Mouse (Mus musculus) heart, postnatal 10 days (tissue): ENCODE results near the gene Man2b1. TPM values are rescaled to one million over a fixed set of nuclear protein-coding genes. Genes with fewer than 3 reads are reported as not detected.
A peak's percentile ranks its signal among the peaks of the same experiment; 100 is the strongest.
"Not testable (repeated sequence)": the region's sequence is repeated elsewhere in the genome, so short reads cannot be mapped to it uniquely, and the experiment has no call there.

Experiments
- DNase-seq, 2 experiments: peaks; one replicate each; pipeline ENCODE4 v3.0.0; 2021
- intact Hi-C: fragments of 180-260 bp; cut with DNase I; formaldehyde crosslinking; loops from one replicate; pipeline ENCODE4 v1.15.1; 2025
- total RNA-seq, 2 experiments: library from RNA; stranded (reverse); gene quantifications; 2 replicates each; pipeline ENCODE4 v1.2.3; 2021

The Man2b1 gene
- total RNA-seq, 2 experiments from 2014 or later: 32.5 to 34.6 TPM

- no peak for DNase-seq
- intact Hi-C loops: no loop called here
These were observed 10.6 kb upstream of the Man2b1 start for GRCm38 (mm10) chr8:85072364-85072929.

- intact Hi-C loops: no loop called here
- DNase-seq: no peak
These were observed 9.9 kb upstream of the Man2b1 start for GRCm38 (mm10) chr8:85073041-85073612.

DNA sequence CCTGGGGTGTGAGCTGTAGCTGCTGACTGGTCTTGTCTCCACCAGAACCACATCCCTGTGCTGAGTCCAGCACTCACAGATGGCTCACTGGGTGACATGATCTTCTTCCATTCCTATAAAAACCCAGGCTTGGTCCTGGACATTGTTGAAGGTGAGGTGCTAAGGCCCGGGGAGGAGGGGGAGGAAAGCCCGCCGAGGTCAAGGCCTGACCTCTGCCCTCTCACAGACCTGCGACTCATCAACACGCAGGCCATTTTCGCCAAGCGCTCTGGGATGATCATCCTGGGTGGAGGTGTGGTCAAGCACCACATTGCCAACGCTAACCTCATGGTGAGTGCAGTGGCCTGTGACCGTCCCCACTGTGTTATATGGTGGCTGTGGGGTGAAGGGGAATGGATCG, 8.9 kb upstream of the Man2b1 start:
- intact Hi-C loops: no loop called here
- no peak for DNase-seq

GRCm38 (mm10) chr8:85074617-85075016, 8.5 kb upstream of the Man2b1 start:
- DNase-seq: no peak
- intact Hi-C loops: loop anchor here (5.0 kb wide), 1 partner anchor 198 kb away; no protein-coding TSS in a partner anchor

DNA sequence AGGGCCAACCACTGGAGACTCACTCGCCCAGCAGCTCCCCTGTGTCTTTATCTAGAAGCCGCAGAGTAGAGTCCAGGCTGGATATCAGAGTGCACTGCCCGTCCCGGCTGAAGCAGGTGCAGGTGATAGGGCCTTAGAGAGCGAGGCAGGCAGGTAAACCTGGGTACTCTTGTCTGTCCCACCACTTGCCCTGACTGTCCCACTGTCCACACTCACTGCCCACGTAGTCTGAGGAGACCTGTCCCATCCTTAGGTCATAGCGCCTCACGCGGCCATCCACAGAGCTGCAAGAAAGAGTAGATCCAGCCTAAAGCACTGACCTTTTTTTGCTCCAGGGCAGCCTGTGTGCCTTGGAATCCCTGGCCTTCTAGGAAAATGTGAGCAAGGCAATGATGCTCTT, 7.1 kb upstream of the Man2b1 start:
- intact Hi-C loops: loop anchor here (5.0 kb wide), 1 partner anchor 196 kb away; no protein-coding TSS in a partner anchor
- DNase-seq: peak; percentile 46 to 65

DNA sequence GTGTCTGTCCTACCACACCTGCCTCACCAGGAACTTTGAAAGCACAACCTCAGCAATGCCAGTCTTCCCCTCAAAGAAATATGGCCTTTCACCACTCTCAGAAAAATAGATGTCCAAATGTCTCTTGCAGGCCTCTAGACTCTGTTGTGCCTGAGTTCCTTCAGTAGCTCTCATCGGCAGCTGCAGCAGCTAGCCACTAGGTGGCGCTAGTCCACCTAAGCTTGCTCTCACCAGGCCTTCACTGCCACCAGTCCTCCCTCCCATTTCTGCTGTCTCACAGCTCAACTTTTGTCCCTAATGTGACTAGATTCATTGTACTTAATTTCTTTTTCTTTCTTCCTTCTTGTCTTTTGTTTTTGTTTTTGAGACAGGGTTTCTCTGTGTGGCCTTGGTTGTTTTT, 6.1 kb upstream of the Man2b1 start:
- intact Hi-C loops: loop anchor here (1.0 to 5.0 kb wide), 2 partner anchors 94 to 195 kb away; no protein-coding TSS in a partner anchor
- DNase-seq: peak; percentile 83 to 89

DNA sequence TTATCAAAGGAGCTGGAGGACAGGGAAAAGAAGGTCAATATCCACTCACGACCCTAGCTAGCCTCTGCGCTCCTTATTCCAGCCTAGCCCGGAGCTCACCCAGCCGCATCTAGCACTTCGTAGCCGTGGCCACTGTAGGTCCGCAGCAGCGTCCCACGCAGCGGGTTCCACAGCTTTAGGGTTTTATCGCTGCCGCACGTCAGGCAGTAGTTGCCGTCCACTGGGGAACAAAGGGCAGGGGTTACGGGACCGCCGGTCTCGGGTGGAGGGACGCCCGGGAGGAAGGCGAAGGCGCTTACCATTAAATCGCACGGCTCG, 2.9 kb upstream of the Man2b1 start:
- no peak for DNase-seq
- intact Hi-C loops: loop anchor here (5.0 kb wide), 2 partner anchors 217 to 327 kb away; partner anchors contain the start of genes Orc6 and Vps35

- peak; percentile 74 to 81 for DNase-seq
- intact Hi-C loops: loop anchor here (5.0 kb wide), 2 partner anchors 217 to 327 kb away; partner anchors contain the start of genes Orc6 and Vps35
These were observed 2.4 kb upstream of the Man2b1 start, which contains the start of gene Wdr83os for GRCm38 (mm10) chr8:85080532-85081215. Gene Wdr83os (plus strand): TSS chr8:85080740.

GRCm38 (mm10) chr8:85081216-85081555, 1.9 kb upstream of the Man2b1 start, which contains the start of gene Wdr83:
Gene Wdr83 (minus strand): TSS chr8:85081306.
- DNase-seq: peak in 1 of 2 experiments; percentile 44

GRCm38 (mm10) chr8:85082169-85082568, 901 bp upstream of the Man2b1 start:
- intact Hi-C loops: loop anchor here (5.0 kb wide), 2 partner anchors 215 to 325 kb away; partner anchors contain the start of genes Orc6 and Vps35
- DNase-seq: not testable (repeated sequence)

More at GRCm38 (mm10) chr8:85081216-85081555, 1.9 kb upstream of the Man2b1 start, which contains the start of gene Wdr83:
- intact Hi-C loops: loop anchor here (5.0 kb wide), 2 partner anchors 216 to 326 kb away; partner anchors contain the start of genes Orc6 and Vps35

DNA sequence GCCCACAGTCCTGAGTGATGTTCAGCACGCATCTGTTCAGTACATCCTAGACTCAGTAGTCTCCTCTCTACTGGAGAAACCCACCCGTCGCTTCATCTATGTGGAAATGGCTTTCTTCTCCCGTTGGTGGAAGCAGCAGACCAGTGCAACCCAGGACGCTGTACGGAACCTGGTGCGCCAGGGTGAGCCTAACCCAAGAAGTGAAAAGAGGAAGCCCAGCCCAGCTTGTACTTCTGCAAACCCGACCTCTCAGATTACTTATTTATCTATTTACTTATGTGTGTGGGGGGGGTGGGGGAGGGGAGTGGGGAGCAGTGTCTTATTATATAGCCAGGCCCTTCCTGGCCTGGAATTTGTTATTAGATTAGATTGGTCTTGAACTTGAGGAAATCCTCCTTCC, 1.6 kb downstream of the Man2b1 start:
- DNase-seq: no peak
- intact Hi-C loops: loop anchor here (5.0 kb wide), 2 partner anchors 213 to 323 kb away; partner anchors contain the start of genes Orc6 and Vps35

DNA sequence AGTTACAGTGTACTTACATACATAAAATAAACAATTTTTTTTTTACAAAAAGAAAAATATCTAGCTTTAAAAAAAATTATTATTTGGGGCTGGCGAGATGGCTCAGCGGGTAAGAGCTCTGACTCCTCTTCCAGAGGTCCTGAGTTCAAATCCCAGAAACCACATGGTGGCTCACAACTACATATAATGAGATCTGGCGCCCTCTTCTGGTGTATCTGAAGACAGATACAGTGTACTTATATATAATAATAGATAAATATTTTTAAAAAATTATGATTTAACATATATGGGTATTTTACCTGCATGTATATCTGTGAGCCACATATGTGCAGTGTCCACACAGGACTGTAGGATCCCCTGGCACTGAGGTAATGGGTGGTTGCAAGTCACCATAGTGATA, 3.2 kb downstream of the Man2b1 start:
- intact Hi-C loops: no loop called here
- no peak for DNase-seq

- intact Hi-C loops: no loop called here
- DNase-seq: no peak
These were observed 5.7 kb downstream of the Man2b1 start for GRCm38 (mm10) chr8:85088771-85089170.

DNA sequence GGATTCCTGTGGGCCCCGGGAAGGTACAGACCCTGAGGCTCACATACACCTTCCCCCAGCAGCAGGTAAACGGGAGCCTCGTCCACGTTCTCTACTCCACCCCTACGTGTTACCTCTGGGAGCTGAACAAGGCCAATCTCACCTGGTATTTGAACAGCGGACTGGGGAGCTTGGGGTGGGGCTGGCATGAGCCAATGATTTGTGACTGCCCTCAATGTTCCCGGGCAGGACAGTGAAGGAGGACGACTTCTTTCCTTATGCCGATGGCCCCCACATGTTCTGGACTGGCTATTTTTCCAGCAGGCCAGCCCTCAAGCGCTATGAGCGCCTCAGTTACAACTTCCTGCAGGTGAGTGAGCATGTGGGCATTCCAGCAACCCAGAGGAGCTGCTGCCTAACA, 7.8 kb downstream of the Man2b1 start:
- intact Hi-C loops: no loop called here
- no peak for DNase-seq

DNA sequence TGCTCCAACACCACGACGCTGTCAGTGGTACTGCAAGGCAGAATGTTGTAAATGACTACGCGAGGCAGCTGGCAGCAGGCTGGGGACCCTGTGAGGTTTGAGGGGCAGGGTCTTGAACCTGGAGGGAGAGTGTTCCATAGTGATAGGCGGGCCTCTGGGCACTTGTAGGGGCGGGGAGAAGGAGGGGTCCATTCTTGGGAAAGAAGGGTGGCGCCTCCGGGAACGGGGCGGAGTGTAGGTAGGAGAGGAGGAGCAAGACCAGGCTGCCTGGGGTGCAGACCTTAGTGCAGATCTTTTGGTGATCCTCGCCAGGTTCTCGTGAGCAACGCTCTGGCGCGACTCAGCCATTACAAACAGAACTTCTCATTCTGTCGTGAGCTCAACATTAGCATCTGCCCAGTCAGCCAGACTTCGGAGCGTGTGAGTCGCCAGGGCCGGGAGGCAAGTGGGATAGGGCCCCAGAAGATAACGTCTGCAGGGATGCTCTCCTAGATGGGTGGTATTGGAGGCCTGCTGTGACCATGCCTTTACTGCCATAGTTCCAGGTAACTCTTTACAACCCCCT, 8.5 kb downstream of the Man2b1 start:
- DNase-seq: no peak
- intact Hi-C loops: no loop called here

GRCm38 (mm10) chr8:85095051-85095450, 12.0 kb downstream of the Man2b1 start:
- intact Hi-C loops: no loop called here
- DNase-seq: no peak

DNA sequence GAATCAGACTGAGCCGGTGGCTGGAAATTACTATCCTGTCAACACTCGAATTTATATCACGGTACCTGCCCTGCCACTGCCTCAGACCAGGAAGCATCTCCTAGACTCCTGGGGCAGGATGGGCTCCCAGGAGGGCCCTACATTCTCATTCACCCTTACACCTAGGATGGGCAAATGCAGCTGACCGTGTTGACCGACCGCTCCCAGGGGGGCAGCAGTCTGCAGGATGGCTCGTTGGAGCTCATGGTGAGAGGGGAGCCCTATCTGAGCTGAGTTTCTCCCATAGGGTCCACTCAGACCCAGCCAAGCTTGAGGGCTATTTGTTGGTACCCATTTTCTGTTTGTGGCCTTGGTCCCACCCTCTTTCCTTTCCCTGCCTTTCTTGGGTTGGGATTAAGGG, 12.5 kb downstream of the Man2b1 start:
- intact Hi-C loops: no loop called here
- no peak for DNase-seq

GRCm38 (mm10) chr8:85096196-85096595, 13.1 kb downstream of the Man2b1 start:
- intact Hi-C loops: no loop called here
- no peak for DNase-seq

DNA sequence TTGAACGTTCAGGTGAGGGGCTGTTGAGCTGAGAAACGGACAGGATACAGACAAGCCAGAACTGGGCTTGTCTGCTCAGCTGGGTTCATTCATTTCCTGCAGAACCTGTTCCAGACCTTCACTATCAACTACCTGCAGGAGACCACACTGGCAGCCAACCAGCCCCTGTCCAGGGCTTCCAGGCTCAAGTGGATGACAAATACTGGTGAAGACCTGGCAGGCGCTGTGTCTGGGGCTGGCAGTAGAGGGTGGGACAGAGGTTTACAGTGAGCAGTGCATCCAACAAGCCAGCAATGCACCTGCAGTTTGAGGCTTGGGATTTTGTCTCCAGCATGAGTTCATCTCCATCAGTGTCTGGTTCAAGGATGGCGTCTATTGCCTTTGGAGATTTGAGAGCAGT, 13.8 kb downstream of the Man2b1 start:
- no peak for DNase-seq
- intact Hi-C loops: no loop called here

DNA sequence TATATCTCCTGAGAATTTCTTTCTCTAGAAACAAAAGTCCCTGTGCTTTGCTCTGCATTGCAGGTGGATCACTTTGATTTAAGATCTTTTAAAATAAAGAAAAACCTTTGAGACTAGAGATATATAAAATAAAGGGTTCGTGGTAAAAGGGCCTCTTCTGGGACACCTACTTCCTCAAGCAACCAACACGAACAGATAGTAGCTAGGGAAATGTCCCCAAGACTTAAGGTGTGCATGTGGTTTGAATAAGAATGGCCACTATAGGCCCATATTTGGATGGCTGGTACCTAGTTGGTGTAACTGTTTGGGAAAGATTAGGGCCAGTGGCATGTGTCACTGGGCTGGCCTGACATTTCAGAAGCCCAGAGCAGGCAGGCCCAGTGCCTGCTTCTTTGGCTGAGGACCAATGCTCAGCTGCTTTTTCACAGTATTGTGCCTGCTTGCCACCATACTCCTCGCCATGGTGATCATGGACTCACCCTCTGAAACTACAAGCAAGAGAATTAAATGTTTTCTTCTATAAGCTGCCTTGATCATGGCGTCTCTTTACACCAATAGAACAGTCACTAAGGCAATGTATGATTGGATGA, 17.1 kb downstream of the Man2b1 start:
- no peak for DNase-seq
- intact Hi-C loops: no loop called here

- no peak for DNase-seq
- intact Hi-C loops: no loop called here
These were observed 30.2 kb downstream of the Man2b1 start for GRCm38 (mm10) chr8:85113241-85113640.
